Mouse (Mus musculus) macrophage (primary cell): ENCODE data around the gene Gbp5. TPM values are rescaled to one million over a fixed set of nuclear protein-coding genes. Genes with fewer than 3 reads are reported as not detected.
"Not testable (repeated sequence)": the region's sequence is repeated elsewhere in the genome, so short reads cannot be mapped to it uniquely, and the experiment has no call there.

Experiments
- H3K27ac ChIP-seq: fragments of 350-480 bp; formaldehyde crosslinking; 2 replicates; pipeline ENCODE4 v1.9.0; 2021
- H3K36me3 ChIP-seq: fragments of 350-480 bp; formaldehyde crosslinking; 2 replicates; pipeline ENCODE4 v1.9.0; 2021; ENCODE audit errors: inconsistent target
- H3K4me3 ChIP-seq: fragments of 350-480 bp; formaldehyde crosslinking; 2 replicates; pipeline ENCODE4 v1.9.0; 2021; ENCODE audit errors: inconsistent target
- H3K79me2 ChIP-seq: fragments of 350-480 bp; formaldehyde crosslinking; 2 replicates; pipeline ENCODE4 v1.9.0; 2021; ENCODE audit errors: inconsistent target
- WGBS: methylation state at CpG from one replicate; pipeline ENCODE4 v1.1.7; 2026; ENCODE audit warnings: inconsistent platforms; ENCODE audit not compliant: missing documents; 5-methylcytosine and 5-hydroxymethylcytosine counted together
- polyA plus RNA-seq: library from polyadenylated mRNA; stranded (reverse); fragments of 250-400 nt; gene quantifications from 3 replicates; pipeline ENCODE4 v1.2.4, GENCODE M21; 2018; ENCODE audit warnings: inconsistent platforms

The Gbp5 gene
- polyA plus RNA-seq, 1 experiment from 2014 or later: 14.6 TPM

- H3K27ac ChIP-seq: peak overlapping the region; percentile 79
- H3K36me3 ChIP-seq: peaks cover 26% of the 10 kb centered on the region
- H3K79me2 ChIP-seq: peaks cover 12% of the 10 kb centered on the region; the same call in 1 of the 2 replicates
- peak overlapping the region; percentile 36 for H3K4me3 ChIP-seq
- 2% methylated on average over 11 of the region's 12 CpGs for WGBS
Observed at GRCm38 (mm10) chr3:142560296-142560948, 66.6 kb downstream of the Gbp5 start.

- WGBS: 20% methylated on average over 9 of the region's 14 CpGs
- Histone ChIP-seq H3K79me2 (peaks cover 12% of the 10 kb centered on the region; the same call in 1 of the 2 replicates), H3K36me3 (peaks cover 27% of the 10 kb centered on the region), H3K4me3 (peak overlapping the region; percentile 36; the same call in 1 of the 2 replicates), H3K27ac (peak overlapping the region; percentile 79)
Observed at GRCm38 (mm10) chr3:142561045-142561646, 67.4 kb downstream of the Gbp5 start.

DNA sequence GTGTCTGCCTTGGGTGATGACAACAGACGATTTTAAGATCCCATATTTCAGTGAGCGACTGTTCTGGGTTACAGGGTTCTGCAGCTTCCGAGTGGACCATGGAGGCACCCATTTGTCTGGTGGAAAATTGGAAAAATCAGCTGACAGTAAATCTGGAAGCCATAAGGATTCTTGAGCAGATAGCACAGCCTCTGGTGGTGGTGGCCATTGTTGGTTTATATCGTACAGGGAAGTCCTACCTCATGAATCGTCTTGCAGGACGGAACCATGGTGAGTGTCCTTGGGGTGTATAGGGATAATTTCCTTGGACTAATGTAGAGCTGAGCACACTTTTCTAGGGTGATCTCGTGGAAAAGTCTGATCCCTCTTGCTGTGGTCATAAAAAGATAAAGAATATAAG is 67.9 kb downstream of the Gbp5 start:
- 36% methylated on average over 7 of the region's 7 CpGs for WGBS
- 0 out of 2 replicates have a peak overlapping the region, but pooled peaks have one; percentile 36 for H3K4me3 ChIP-seq

GRCm38 (mm10) chr3:142567490-142567889 is 73.7 kb downstream of the Gbp5 start:
- WGBS: 97% methylated on average over 5 of the region's 5 CpGs
- H3K79me2 ChIP-seq, H3K4me3 ChIP-seq, H3K27ac ChIP-seq: not testable (repeated sequence)
- H3K36me3 ChIP-seq: peaks cover 88% of the 10 kb centered on the region

More for the DNA sequence above, 67.9 kb downstream of the Gbp5 start:
- peaks cover 31% of the 10 kb centered on the region for H3K36me3 ChIP-seq
- peaks cover 12% of the 10 kb centered on the region; the same call in 1 of the 2 replicates for H3K79me2 ChIP-seq
- H3K27ac ChIP-seq: no peak overlapping the region

DNA sequence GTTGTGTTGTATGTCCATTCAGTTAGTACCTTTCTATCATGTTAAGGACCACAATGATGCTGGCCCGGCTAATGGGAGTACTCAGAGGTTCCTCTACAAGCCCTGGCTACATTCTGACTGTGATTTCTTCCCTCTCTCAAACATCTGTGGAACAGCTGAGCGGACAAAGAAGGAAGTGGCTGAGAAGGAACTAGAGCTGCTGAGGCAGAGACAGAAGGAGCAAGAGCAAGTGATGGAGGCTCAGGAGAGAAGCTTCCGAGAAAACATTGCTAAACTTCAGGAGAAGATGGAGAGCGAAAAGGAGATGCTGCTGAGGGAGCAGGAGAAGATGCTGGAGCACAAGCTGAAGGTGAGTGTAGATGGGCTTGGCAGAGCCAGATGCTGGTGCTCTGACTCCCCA is 77.0 kb downstream of the Gbp5 start:
- no peak overlapping the region for H3K4me3 ChIP-seq
- no peak overlapping the region for H3K27ac ChIP-seq
- 72% methylated on average over 4 of the region's 4 CpGs for WGBS
- H3K36me3 ChIP-seq: peaks cover 66% of the 10 kb centered on the region
- no peaks in the 10 kb centered on the region for H3K79me2 ChIP-seq

Other genes starting within 250 kb of the Gbp5 start
- 24.0 to 43.7 TPM (median 39.2 TPM) in 3 replicates for gene Pdlim5, start 98.3 kb upstream of the Gbp5 start, polyA plus RNA-seq
- gene Gbp7, start 36.4 kb downstream of the Gbp5 start, polyA plus RNA-seq: 9.7 to 74.3 TPM (median 22.4 TPM) in 3 replicates
- gene Gbp3, start 66.0 kb downstream of the Gbp5 start, polyA plus RNA-seq: 11.0 to 108 TPM (median 33.4 TPM) in 3 replicates
- gene Gbp2b, start 100.9 kb downstream of the Gbp5 start, polyA plus RNA-seq: 0.32 to 0.66 TPM in 2 of 3 replicates, not detected in the other
- 22.4 to 246 TPM (median 54.9 TPM) in 3 replicates for gene Gbp2, start 126.6 kb downstream of the Gbp5 start, polyA plus RNA-seq
- gene Kyat3, start 207.1 kb downstream of the Gbp5 start, polyA plus RNA-seq: 2.1 to 2.7 TPM (median 2.7 TPM) in 3 replicates